Mouse (Mus musculus): ENCODE data around the gene Foxn3.

The Foxn3 gene

GRCm38 (mm10) chr12:99522882-99523281 lies 40.5 kb downstream of the Foxn3 start:
- DNase-seq (ENCODE audit: low spot score) = no peak

DNA sequence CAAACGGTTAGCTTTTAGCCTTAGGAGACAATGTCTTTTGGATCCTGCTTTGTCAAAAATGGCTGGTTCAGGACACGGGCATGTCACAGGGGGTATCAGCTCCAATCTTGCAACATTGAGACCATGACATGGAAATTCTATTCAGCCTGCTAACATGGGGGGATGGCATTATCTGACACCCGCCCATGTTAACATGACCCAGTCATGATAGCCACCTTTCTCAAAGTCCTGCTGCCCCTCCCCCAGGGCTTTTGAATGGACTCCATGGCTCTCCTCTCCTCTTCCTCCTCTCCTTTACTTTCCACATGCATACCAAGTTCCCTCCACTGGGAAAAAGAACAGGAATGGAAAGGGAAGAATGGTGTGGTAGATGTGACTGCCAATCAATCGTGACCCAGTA lies 43.5 kb downstream of the Foxn3 start:
- no peak for DNase-seq (ENCODE audit: low spot score)

GRCm38 (mm10) chr12:99519191-99519614 lies 44.2 kb downstream of the Foxn3 start:
- DNase-seq (ENCODE audit: low spot score) = peak; percentile 57

- DNase-seq (ENCODE audit: low spot score) = no peak
These were observed 44.7 kb downstream of the Foxn3 start for GRCm38 (mm10) chr12:99518640-99519039.

DNA sequence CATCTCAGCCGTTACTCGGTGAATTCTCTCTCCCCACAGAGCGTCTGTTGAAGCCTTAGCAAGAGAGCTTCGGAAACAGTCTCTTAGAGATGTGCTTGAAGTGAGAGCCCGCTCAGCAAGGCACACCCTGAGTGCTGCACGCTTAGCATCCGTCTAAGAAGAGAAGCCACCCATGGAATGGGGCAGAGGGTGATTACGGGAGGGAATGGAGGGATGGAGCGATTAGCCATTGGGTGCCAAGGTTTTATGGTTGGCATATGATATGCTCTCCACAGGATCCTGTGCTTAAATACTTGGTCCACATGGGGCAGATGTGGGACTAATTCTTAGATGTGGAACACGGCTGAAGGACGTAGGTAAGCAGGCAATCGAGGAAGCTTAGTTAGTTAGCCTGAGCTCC lies 45.3 kb downstream of the Foxn3 start:
- no peak for DNase-seq (ENCODE audit: low spot score)

GRCm38 (mm10) chr12:99517296-99517695 lies 46.1 kb downstream of the Foxn3 start:
- DNase-seq (ENCODE audit: low spot score) = no peak

- no peak for DNase-seq (ENCODE audit: low spot score)
These were observed 47.9 kb downstream of the Foxn3 start for GRCm38 (mm10) chr12:99515481-99515880.

GRCm38 (mm10) chr12:99511644-99512043 lies 51.7 kb downstream of the Foxn3 start:
- no peak for DNase-seq (ENCODE audit: low spot score)

GRCm38 (mm10) chr12:99510759-99511158 lies 52.6 kb downstream of the Foxn3 start:
- no peak for DNase-seq (ENCODE audit: low spot score)

DNA sequence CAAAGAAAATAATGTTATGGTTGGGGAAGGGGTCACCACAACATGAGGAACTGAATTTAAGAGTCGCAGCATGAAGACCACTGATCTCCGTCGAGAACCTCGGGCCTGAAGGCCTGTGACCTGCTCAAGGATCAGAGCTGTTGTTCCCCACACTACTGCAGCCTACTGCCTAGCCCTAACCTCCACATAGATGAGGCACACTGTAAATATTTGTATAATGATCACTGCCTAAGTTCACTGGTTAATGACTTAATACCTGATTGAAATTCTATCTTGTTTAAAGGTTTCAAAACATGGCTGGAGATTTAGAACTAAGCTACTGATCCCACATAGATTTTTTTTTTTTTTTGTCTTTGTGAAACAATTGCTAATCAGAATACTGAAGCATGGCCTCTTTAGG lies 61.2 kb downstream of the Foxn3 start:
- DNase-seq (ENCODE audit: low spot score) = no peak

- no peak for DNase-seq (ENCODE audit: low spot score)
These were observed 64.2 kb downstream of the Foxn3 start for GRCm38 (mm10) chr12:99498978-99499694.

DNA sequence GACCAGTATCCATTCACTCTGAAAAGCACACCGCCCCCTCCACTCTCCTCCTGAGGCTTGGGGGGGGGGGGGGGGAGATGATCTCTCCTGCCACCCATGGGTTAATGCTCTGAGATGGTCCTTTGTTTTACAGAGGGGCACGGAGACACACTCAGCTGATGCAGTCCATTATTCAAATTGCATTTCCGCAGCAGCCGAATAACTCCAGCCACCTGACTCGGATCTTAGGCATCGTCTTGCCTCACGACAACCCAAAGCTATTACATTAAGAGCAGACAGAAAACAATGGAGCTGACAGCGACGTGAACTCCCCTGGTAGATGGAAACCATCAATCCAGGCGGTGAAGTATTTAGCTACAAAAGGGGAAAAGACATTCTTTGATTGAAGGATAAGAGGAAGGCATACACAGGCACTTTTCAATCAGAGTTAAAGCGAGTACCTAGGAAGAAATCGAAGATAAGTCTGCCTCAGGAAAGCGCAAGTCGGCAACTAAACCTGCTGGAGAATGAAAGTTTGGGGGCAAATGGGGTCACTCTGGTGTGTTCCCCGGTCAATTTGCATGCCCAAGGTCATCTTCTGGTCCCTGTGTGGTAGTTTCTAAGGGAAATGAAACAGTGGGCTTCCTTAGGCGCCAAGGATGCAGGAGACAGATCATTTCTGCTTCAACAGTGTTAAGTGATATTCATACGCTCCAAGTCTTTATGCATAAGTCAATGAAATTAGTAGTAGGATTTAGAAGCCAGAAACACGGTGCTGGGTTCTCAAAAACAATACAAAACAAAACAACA lies 65.0 kb downstream of the Foxn3 start:
- no peak for DNase-seq (ENCODE audit: low spot score)

GRCm38 (mm10) chr12:99496945-99497344 lies 66.4 kb downstream of the Foxn3 start:
- DNase-seq (ENCODE audit: low spot score) = no peak

GRCm38 (mm10) chr12:99490216-99490615 lies 73.2 kb downstream of the Foxn3 start:
- DNase-seq (ENCODE audit: low spot score) = no peak

GRCm38 (mm10) chr12:99489001-99489592 lies 74.3 kb downstream of the Foxn3 start:
- DNase-seq (ENCODE audit: low spot score) = no peak

DNA sequence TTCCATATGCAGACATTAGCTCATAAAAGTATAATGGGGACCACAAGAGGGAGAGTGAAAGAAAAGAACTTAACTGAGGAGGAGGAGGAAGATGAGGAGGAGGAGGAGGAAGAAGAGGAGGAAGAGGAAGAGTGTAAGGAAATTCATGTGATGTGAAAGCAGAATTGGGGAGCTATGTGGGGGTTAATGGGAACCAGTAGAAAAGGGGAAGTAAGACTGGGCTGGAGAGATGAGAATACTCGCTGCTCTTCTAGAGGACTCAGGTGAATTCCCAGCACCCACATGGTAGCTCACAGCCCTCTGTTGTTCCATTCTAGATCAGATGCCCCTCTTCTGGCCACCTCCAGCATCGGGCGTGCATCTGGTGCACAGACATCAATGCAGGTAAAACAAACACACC lies 83.0 kb downstream of the Foxn3 start:
- no peak for DNase-seq (ENCODE audit: low spot score)

DNA sequence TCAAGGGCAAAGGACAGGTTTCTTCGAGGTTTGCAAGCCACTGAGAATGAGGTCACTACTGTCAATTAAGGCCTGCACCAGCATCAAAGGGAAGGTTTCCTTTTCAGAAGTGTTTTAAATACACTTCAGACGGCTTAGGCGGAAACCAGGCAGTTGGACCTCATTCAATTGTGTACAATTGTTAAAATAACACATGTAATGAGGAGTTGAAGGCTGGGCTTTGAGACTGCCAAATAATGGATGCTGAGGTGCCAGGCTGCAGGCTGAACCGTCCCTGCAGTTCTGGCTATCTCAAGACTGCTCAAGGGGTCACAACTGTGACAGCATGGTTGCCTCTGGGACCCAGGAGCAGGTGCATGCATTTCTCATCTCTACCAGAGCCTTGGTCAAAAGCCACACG lies 89.2 kb downstream of the Foxn3 start:
- DNase-seq (ENCODE audit: low spot score) = no peak

DNA sequence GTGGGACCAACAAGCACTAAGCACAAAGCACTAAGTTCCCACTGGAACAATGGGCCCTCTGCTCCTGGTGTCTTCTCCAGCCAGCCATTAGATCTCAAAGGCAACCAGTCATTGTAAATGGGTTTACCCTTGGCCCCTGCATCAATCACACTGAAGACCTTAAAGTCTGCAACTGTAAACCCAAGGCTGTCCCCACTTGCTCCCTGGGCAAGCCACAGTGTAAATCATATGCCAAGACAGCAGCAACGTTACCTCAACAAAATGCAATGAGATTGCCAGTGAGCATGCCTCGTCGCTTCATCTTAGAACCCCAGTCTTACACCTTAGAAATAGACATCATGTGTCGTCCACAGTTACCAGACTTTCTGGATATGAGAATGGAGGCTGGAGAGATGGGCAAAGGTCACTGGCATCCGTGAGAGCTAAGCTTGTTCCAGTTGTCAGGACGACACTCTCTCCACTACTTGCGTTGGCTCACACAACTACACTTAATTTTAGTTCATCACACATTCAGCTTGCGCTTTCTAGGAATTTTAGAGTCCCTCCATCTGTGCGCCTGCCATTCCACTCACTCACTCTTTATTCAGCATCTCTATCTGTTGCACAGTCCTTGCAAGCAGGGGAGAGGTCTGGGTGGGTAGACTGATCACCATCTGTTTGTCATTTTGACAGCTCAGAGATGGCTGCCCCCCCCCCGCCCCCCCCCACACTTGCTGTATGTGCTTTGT lies 89.8 kb downstream of the Foxn3 start:
- DNase-seq (ENCODE audit: low spot score) = no peak

GRCm38 (mm10) chr12:99471431-99471830 lies 92.0 kb downstream of the Foxn3 start:
- DNase-seq (ENCODE audit: low spot score) = no peak

DNA sequence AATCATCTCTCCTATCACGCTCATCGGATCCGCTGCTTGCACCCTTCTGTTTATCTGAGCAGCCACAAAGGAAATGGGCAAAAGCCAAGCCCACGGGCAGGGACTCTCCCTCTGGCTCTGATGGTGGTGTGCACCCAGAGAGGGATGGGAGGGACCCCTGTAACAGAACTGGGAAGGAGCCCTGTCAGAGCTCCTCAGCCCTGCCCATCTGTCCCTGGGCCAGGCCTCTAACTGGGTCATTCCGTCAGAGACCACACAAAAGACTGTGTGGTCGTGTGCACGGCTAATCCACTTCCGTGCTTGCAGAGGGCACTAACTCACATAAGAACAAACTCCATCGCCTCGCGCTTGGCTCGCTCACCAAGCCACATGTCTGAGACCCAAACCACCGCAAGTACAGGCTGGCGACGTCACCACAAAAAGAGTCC lies 95.5 kb downstream of the Foxn3 start:
- DNase-seq (ENCODE audit: low spot score) = no peak

- DNase-seq (ENCODE audit: low spot score) = no peak
These were observed 96.0 kb downstream of the Foxn3 start for GRCm38 (mm10) chr12:99467256-99467883.

DNA sequence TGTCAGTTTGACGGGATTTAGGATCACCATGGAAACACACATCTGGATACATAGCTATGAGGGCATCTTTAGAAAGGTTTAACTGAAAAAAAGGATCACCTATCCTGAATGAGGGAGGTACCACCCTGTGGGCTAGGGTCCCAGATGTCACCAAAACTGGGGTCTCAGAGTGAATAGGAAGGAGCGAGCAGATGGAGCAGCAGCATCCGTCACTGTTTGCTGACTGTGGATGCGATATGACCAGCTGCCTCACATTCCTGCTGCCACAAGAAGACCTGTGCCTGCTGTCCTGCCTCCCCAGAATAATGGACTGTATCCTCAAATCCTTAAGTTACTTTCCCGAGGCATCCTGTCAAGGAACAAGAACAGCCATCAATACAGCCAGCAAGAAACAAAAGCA lies 97.0 kb downstream of the Foxn3 start:
- no peak for DNase-seq (ENCODE audit: low spot score)

Data from ovary, postnatal 36 days (tissue).